Mouse (Mus musculus) stomach, embryonic 14.5 days (tissue): ENCODE results near the gene Zswim8. TPM values are rescaled to one million over a fixed set of nuclear protein-coding genes. Genes with fewer than 3 reads are reported as not detected.
A peak's percentile ranks its signal among the peaks of the same experiment; 100 is the strongest.

Experiments used
- ATAC-seq: fragments of 200-750 bp; cut with Nextera tagmentation; 2 replicates; pipeline ENCODE4 v1.8.0; 2017; ENCODE audit warnings: low read depth, moderate TSS enrichment; ENCODE audit not compliant: insufficient number of reproducible peaks, insufficient read depth, low FRiP score
- H3K27ac ChIP-seq: fragments of 300-500 bp; sonication (generic); 2 replicates; pipeline ENCODE4 v1.5.1; 2014; ENCODE audit warnings: mild to moderate bottlenecking, low read length, moderate library complexity, mixed read lengths
- H3K27me3 ChIP-seq: fragments of 300-500 bp; sonication (generic); 2 replicates; pipeline ENCODE4 v1.6.1; 2014; ENCODE audit warnings: low read length, control low read depth, mixed read lengths; ENCODE audit not compliant: control insufficient read depth, insufficient read depth
- H3K36me3 ChIP-seq: fragments of 300-500 bp; sonication (generic); 2 replicates; pipeline ENCODE4 v1.6.1; 2014; ENCODE audit warnings: mild to moderate bottlenecking, control low read depth, low read length, moderate library complexity, mixed read lengths; ENCODE audit not compliant: control insufficient read depth, insufficient read depth
- H3K4me1 ChIP-seq: fragments of 300-500 bp; sonication (generic); 2 replicates; pipeline ENCODE4 v1.6.1; 2014; ENCODE audit warnings: low read length, control low read depth, mixed read lengths; ENCODE audit not compliant: control insufficient read depth, insufficient read depth
- H3K4me2 ChIP-seq: fragments of 300-500 bp; sonication (generic); replicated peaks from 2 replicates; pipeline ENCODE4 v1.6.1; 2014; ENCODE audit warnings: low read depth, low read length, control low read depth
- H3K4me3 ChIP-seq: fragments of 300-500 bp; sonication (generic); 2 replicates; pipeline ENCODE4 v1.5.1; 2014; ENCODE audit warnings: low read depth, low read length, control low read depth
- H3K9ac ChIP-seq: fragments of 300-500 bp; sonication (generic); replicated peaks from 2 replicates; pipeline ENCODE4 v1.6.1; 2014; ENCODE audit warnings: low read depth, mild to moderate bottlenecking, control low read depth, low read length, moderate library complexity, mixed read lengths
- H3K9me3 ChIP-seq: fragments of 300-500 bp; sonication (generic); 2 replicates; pipeline ENCODE4 v1.6.1; 2016; ENCODE audit warnings: low read depth, low read length, control low read depth; ENCODE audit not compliant: control insufficient read depth
- WGBS: fragments of 180-500 bp; shearing (Covaris S2); extraction: QIAGEN DNeasy Blood & Tissue Kit; methylation state at CpG from one replicate; pipeline ENCODE4 v1.1.7; 2014; 5-methylcytosine and 5-hydroxymethylcytosine counted together
- polyA plus RNA-seq: library from polyadenylated mRNA; unstranded; fragments of >200 nt; fragmentation: Nextera tagmentation; extraction: Ambion mirVana; gene quantifications from 2 replicates; pipeline ENCODE4 v1.2.1, GENCODE M21; 2014

The Zswim8 gene
- polyA plus RNA-seq, 1 experiment from 2014 or later: 38.6 TPM

- no peaks in the 10 kb centered on the region for H3K4me1 ChIP-seq
- no peak for ATAC-seq
Measured at GRCm38 (mm10) chr14:20758768-20759435, 51.5 kb downstream of the Zswim8 start.

GRCm38 (mm10) chr14:20764942-20765341 is 57.6 kb downstream of the Zswim8 start:
- peaks cover 51% of the 10 kb centered on the region for H3K36me3 ChIP-seq
- 90% methylated on average over 5 of the region's 5 CpGs for WGBS
- no peak for ATAC-seq
- no peaks in the 10 kb centered on the region for H3K27me3 ChIP-seq
- no peaks in the 10 kb centered on the region for H3K9me3 ChIP-seq
- H3K4me1 ChIP-seq: no peaks in the 10 kb centered on the region
- H3K4me3 ChIP-seq: no peak overlapping the region
- H3K27ac ChIP-seq: no peak overlapping the region
- H3K9ac ChIP-seq: no peak overlapping the region
- H3K4me2 ChIP-seq: no peak overlapping the region

More at GRCm38 (mm10) chr14:20758768-20759435, 51.5 kb downstream of the Zswim8 start:
- Histone ChIP-seq H3K27me3 (no peaks in the 10 kb centered on the region), H3K9ac (no peak overlapping the region), H3K9me3 (no peaks in the 10 kb centered on the region), H3K27ac (no peak overlapping the region), H3K4me3 (no peak overlapping the region), H3K4me2 (no peak overlapping the region), H3K36me3 (peaks cover 72% of the 10 kb centered on the region)
- 74% methylated on average over 8 of the region's 8 CpGs for WGBS

- Histone ChIP-seq H3K27me3 (no peaks in the 10 kb centered on the region), H3K27ac (no peak overlapping the region), H3K4me1 (no peaks in the 10 kb centered on the region), H3K9me3 (no peaks in the 10 kb centered on the region), H3K36me3 (peaks cover 51% of the 10 kb centered on the region), H3K4me3 (no peak overlapping the region), H3K9ac (no peak overlapping the region), H3K4me2 (no peak overlapping the region)
- 26% methylated on average over 12 of the region's 12 CpGs for WGBS
- ATAC-seq: peak; percentile 62; the same call in 1 of the 2 replicates
Measured at GRCm38 (mm10) chr14:20765642-20766258, 58.4 kb downstream of the Zswim8 start.

GRCm38 (mm10) chr14:20767936-20768335 is 60.6 kb downstream of the Zswim8 start:
- no peak overlapping the region for H3K4me3 ChIP-seq
- no peak overlapping the region for H3K4me2 ChIP-seq
- peak overlapping the region; percentile 39; the same call in 1 of the 2 replicates for H3K27ac ChIP-seq
- no peak overlapping the region for H3K9ac ChIP-seq
- no peaks in the 10 kb centered on the region for H3K9me3 ChIP-seq
- WGBS: 92% methylated on average over 7 of the region's 7 CpGs
- H3K27me3 ChIP-seq: no peaks in the 10 kb centered on the region
- H3K36me3 ChIP-seq: peaks cover 38% of the 10 kb centered on the region
- no peak for ATAC-seq
- H3K4me1 ChIP-seq: no peaks in the 10 kb centered on the region

- H3K4me1 ChIP-seq: no peaks in the 10 kb centered on the region; the same call in 1 of the 2 replicates
- ATAC-seq: peak; percentile 15; the same call in 1 of the 2 replicates
- no peak overlapping the region for H3K27ac ChIP-seq
- H3K9ac ChIP-seq: no peak overlapping the region
- 72% methylated on average over 5 of the region's 5 CpGs for WGBS
- H3K36me3 ChIP-seq: peaks cover 38% of the 10 kb centered on the region
- no peak overlapping the region for H3K4me2 ChIP-seq
- no peaks in the 10 kb centered on the region for H3K9me3 ChIP-seq
- H3K4me3 ChIP-seq: no peak overlapping the region
- no peaks in the 10 kb centered on the region for H3K27me3 ChIP-seq
Measured at GRCm38 (mm10) chr14:20768581-20768980, 61.2 kb downstream of the Zswim8 start.

GRCm38 (mm10) chr14:20771941-20772340 is 64.6 kb downstream of the Zswim8 start:
- Histone ChIP-seq H3K27ac (no peak overlapping the region), H3K4me1 (no peaks in the 10 kb centered on the region; the same call in 1 of the 2 replicates), H3K27me3 (no peaks in the 10 kb centered on the region), H3K9me3 (no peaks in the 10 kb centered on the region), H3K9ac (no peak overlapping the region), H3K36me3 (peaks cover 22% of the 10 kb centered on the region), H3K4me3 (no peak overlapping the region), H3K4me2 (no peak overlapping the region)
- no peak for ATAC-seq
- WGBS: 71% methylated on average over 3 of the region's 3 CpGs

GRCm38 (mm10) chr14:20772808-20773207 is 65.5 kb downstream of the Zswim8 start:
- Histone ChIP-seq H3K9me3 (no peaks in the 10 kb centered on the region), H3K27me3 (no peaks in the 10 kb centered on the region), H3K36me3 (peaks cover 28% of the 10 kb centered on the region), H3K4me3 (no peak overlapping the region), H3K27ac (no peak overlapping the region), H3K4me2 (no peak overlapping the region), H3K9ac (no peak overlapping the region), H3K4me1 (no peaks in the 10 kb centered on the region; the same call in 1 of the 2 replicates)
- 63% methylated on average over 6 of the region's 6 CpGs for WGBS
- no peak for ATAC-seq
